Mouse (Mus musculus) cortical plate, adult 2 months (tissue): ENCODE results near the gene Tenm4.

Experiments used
- CTCF ChIP-seq: fragments of 200-500 bp; IDR thresholded peaks from 2 replicates; pipeline ENCODE4 v1.5.1; 2011; ENCODE audit warnings: mild to moderate bottlenecking, control low read depth, low read length; ENCODE audit not compliant: insufficient read depth; ENCODE audit errors: extremely low read depth
- POLR2A ChIP-seq: fragments of 200-500 bp; IDR thresholded peaks from 2 replicates; pipeline ENCODE4 v1.6.1; 2011; ENCODE audit warnings: mild to moderate bottlenecking, low read length, control low read depth; ENCODE audit not compliant: insufficient read depth; ENCODE audit errors: extremely low read depth

GRCm38 (mm10) chr7:96705307-96706129 lies 534.5 kb downstream of the Tenm4 start:
- TF ChIP-seq CTCF (no peak), POLR2A (no peak)
